Mouse (Mus musculus): ENCODE measurements around the gene Fermt2. TPM values are rescaled to one million over a fixed set of nuclear protein-coding genes. Genes with fewer than 3 reads are reported as not detected.

The Fermt2 gene
- polyA plus RNA-seq, 1 experiment = 8.2 TPM

- WGBS = 89% methylated on average over 19 of the region's 19 CpGs
- Histone ChIP-seq H3K4me1 (replicated peaks; ENCODE audit: control insufficient read depth, insufficient read depth, low read length) (no peaks in the 10 kb centered on the region), H3K4me3 (ENCODE audit: control insufficient read depth, insufficient read depth, low read length) (no peak overlapping the region), H3K36me3 (ENCODE audit: control insufficient read depth, insufficient read depth, low read length) (no peaks in the 10 kb centered on the region), H3K27me3 (ENCODE audit: control insufficient read depth, insufficient read depth, low read length) (no peaks in the 10 kb centered on the region), H3K27ac (ENCODE audit: control insufficient read depth, insufficient read depth, low read length) (no peak overlapping the region)
- DNase-seq = no peak
- TF ChIP-seq POLR2A (IDR thresholded peaks at IDR 0.05; ENCODE audit: control insufficient read depth, extremely low read depth, insufficient read depth, low read length, poor library complexity) = no peak
Measured at GRCm38 (mm10) chr14:45464036-45465035, 65.6 kb downstream of the Fermt2 start.

- WGBS = 74% methylated on average over 10 of the region's 10 CpGs
- H3K27me3 ChIP-seq (ENCODE audit: control insufficient read depth, insufficient read depth, low read length) = no peaks in the 10 kb centered on the region
- no peak overlapping the region for H3K4me3 ChIP-seq (ENCODE audit: control insufficient read depth, insufficient read depth, low read length)
- no peaks in the 10 kb centered on the region for H3K36me3 ChIP-seq (ENCODE audit: control insufficient read depth, insufficient read depth, low read length)
- no peaks in the 10 kb centered on the region for H3K4me1 ChIP-seq (replicated peaks; ENCODE audit: control insufficient read depth, insufficient read depth, low read length)
- TF ChIP-seq POLR2A (IDR thresholded peaks at IDR 0.05; ENCODE audit: control insufficient read depth, extremely low read depth, insufficient read depth, low read length, poor library complexity) (no peak), CTCF (IDR thresholded peaks at IDR 0.05; ENCODE audit: borderline replicate concordance, control insufficient read depth, extremely low read depth, insufficient read depth, low read length, poor library complexity) (no peak)
- H3K27ac ChIP-seq (ENCODE audit: control insufficient read depth, insufficient read depth, low read length) = no peak overlapping the region
- DNase-seq = no peak
Measured at GRCm38 (mm10) chr14:45463599-45463998, 66.3 kb downstream of the Fermt2 start.

- H3K36me3 ChIP-seq (ENCODE audit: control insufficient read depth, insufficient read depth, low read length) = no peaks in the 10 kb centered on the region
- 89% methylated on average over 10 of the region's 10 CpGs for WGBS
- H3K27ac ChIP-seq (ENCODE audit: control insufficient read depth, insufficient read depth, low read length) = no peak overlapping the region
- H3K4me3 ChIP-seq (ENCODE audit: control insufficient read depth, insufficient read depth, low read length) = no peak overlapping the region
- TF ChIP-seq POLR2A (IDR thresholded peaks at IDR 0.05; ENCODE audit: control insufficient read depth, extremely low read depth, insufficient read depth, low read length, poor library complexity) (no peak), CTCF (IDR thresholded peaks at IDR 0.05; ENCODE audit: borderline replicate concordance, control insufficient read depth, extremely low read depth, insufficient read depth, low read length, poor library complexity) (no peak)
- DNase-seq = no peak
- no peaks in the 10 kb centered on the region for H3K4me1 ChIP-seq (replicated peaks; ENCODE audit: control insufficient read depth, insufficient read depth, low read length)
- H3K27me3 ChIP-seq (ENCODE audit: control insufficient read depth, insufficient read depth, low read length) = no peaks in the 10 kb centered on the region
Measured at GRCm38 (mm10) chr14:45462875-45463475, 66.9 kb downstream of the Fermt2 start.

GRCm38 (mm10) chr14:45462374-45462773, 67.5 kb downstream of the Fermt2 start:
- H3K27me3 ChIP-seq (ENCODE audit: control insufficient read depth, insufficient read depth, low read length) = no peaks in the 10 kb centered on the region
- no peak for DNase-seq
- no peaks in the 10 kb centered on the region for H3K4me1 ChIP-seq (replicated peaks; ENCODE audit: control insufficient read depth, insufficient read depth, low read length)
- H3K27ac ChIP-seq (ENCODE audit: control insufficient read depth, insufficient read depth, low read length) = no peak overlapping the region
- H3K36me3 ChIP-seq (ENCODE audit: control insufficient read depth, insufficient read depth, low read length) = no peaks in the 10 kb centered on the region
- WGBS = 79% methylated on average over 6 of the region's 6 CpGs
- H3K4me3 ChIP-seq (ENCODE audit: control insufficient read depth, insufficient read depth, low read length) = no peak overlapping the region
- no peak for TF ChIP-seq POLR2A (IDR thresholded peaks at IDR 0.05; ENCODE audit: control insufficient read depth, extremely low read depth, insufficient read depth, low read length, poor library complexity)

- DNase-seq = no peak
- no peaks in the 10 kb centered on the region for H3K4me1 ChIP-seq (replicated peaks; ENCODE audit: control insufficient read depth, insufficient read depth, low read length)
- no peak overlapping the region for H3K27ac ChIP-seq (ENCODE audit: control insufficient read depth, insufficient read depth, low read length)
- no peak for TF ChIP-seq POLR2A (IDR thresholded peaks at IDR 0.05; ENCODE audit: control insufficient read depth, extremely low read depth, insufficient read depth, low read length, poor library complexity)
- TF ChIP-seq CTCF (IDR thresholded peaks at IDR 0.05; ENCODE audit: borderline replicate concordance, control insufficient read depth, extremely low read depth, insufficient read depth, low read length, poor library complexity) = no peak
- no peak overlapping the region for H3K4me3 ChIP-seq (ENCODE audit: control insufficient read depth, insufficient read depth, low read length)
- WGBS = 96% methylated on average over 6 of the region's 6 CpGs
- no peaks in the 10 kb centered on the region for H3K27me3 ChIP-seq (ENCODE audit: control insufficient read depth, insufficient read depth, low read length)
- no peaks in the 10 kb centered on the region for H3K36me3 ChIP-seq (ENCODE audit: control insufficient read depth, insufficient read depth, low read length)
Measured at GRCm38 (mm10) chr14:45461945-45462344, 68.0 kb downstream of the Fermt2 start.

- TF ChIP-seq CTCF (IDR thresholded peaks at IDR 0.05; ENCODE audit: borderline replicate concordance, control insufficient read depth, extremely low read depth, insufficient read depth, low read length, poor library complexity) (no peak), POLR2A (IDR thresholded peaks at IDR 0.05; ENCODE audit: control insufficient read depth, extremely low read depth, insufficient read depth, low read length, poor library complexity) (no peak)
- Histone ChIP-seq H3K36me3 (ENCODE audit: control insufficient read depth, insufficient read depth, low read length) (no peaks in the 10 kb centered on the region), H3K4me3 (ENCODE audit: control insufficient read depth, insufficient read depth, low read length) (no peak overlapping the region), H3K27ac (ENCODE audit: control insufficient read depth, insufficient read depth, low read length) (no peak overlapping the region), H3K4me1 (replicated peaks; ENCODE audit: control insufficient read depth, insufficient read depth, low read length) (no peaks in the 10 kb centered on the region), H3K27me3 (ENCODE audit: control insufficient read depth, insufficient read depth, low read length) (no peaks in the 10 kb centered on the region)
- DNase-seq = no peak
- WGBS = 91% methylated on average over 10 of the region's 10 CpGs
Measured at GRCm38 (mm10) chr14:45460491-45460890, 69.4 kb downstream of the Fermt2 start.

Data from thymus, adult 2 months (tissue).